Mouse (Mus musculus) left cerebral cortex, adult 8-10 months (tissue): ENCODE results near the gene Klra17. TPM values are rescaled to one million over a fixed set of nuclear protein-coding genes. Genes with fewer than 3 reads are reported as not detected.
"Not testable (repeated sequence)": the region's sequence is repeated elsewhere in the genome, so short reads cannot be mapped to it uniquely, and the experiment has no call there.

Experiments
- DNase-seq, 2 experiments: peaks; one replicate each; pipeline ENCODE4 v3.0.0; 2022; ENCODE audit warnings: low spot score in 2 of 2
- total RNA-seq, 4 experiments: library from RNA; stranded (reverse); gene quantifications; 2 replicates each; pipeline ENCODE4 v1.2.4; 2022

The Klra17 gene
- not detected for total RNA-seq

GRCm38 (mm10) chr6:129876549-129876948 lies at the start of gene Klra17:
Gene Klra17 (minus strand): TSS chr6:129876672.
- no peak for DNase-seq

GRCm38 (mm10) chr6:129917476-129917946 lies 41.0 kb upstream of the Klra17 start, which contains the start of gene Klra5:
Gene Klra5 (minus strand): TSS chr6:129917650.
- not testable (repeated sequence) for DNase-seq

- DNase-seq = no peak
Observed at GRCm38 (mm10) chr6:129916996-129917395, 40.5 kb upstream of the Klra17 start.

GRCm38 (mm10) chr6:129882525-129882924 lies 6.1 kb upstream of the Klra17 start:
- DNase-seq = no peak

- not testable (repeated sequence) for DNase-seq
Observed at GRCm38 (mm10) chr6:129862349-129862748, 14.1 kb downstream of the Klra17 start, which contains the start of gene Gm17631. Gene Gm17631 (plus strand): TSS chr6:129862649.

GRCm38 (mm10) chr6:129825559-129825958 lies 50.9 kb downstream of the Klra17 start:
- no peak for DNase-seq

GRCm38 (mm10) chr6:129824004-129824403 lies 52.5 kb downstream of the Klra17 start:
- no peak for DNase-seq

- no peak for DNase-seq
Observed at GRCm38 (mm10) chr6:129817731-129818130, 58.7 kb downstream of the Klra17 start.

GRCm38 (mm10) chr6:129784170-129784569 lies 92.3 kb downstream of the Klra17 start, which contains the start of gene Gm156:
Gene Gm156 (minus strand): TSS chr6:129784270.
- DNase-seq = not testable (repeated sequence)

Other genes starting within 250 kb of the Klra17 start
- not detected for gene Klrc3, start 233.3 kb downstream of the Klra17 start, total RNA-seq
- gene Klrc2, start 216.0 kb downstream of the Klra17 start, total RNA-seq = not detected
- gene Klrc1, start 197.7 kb downstream of the Klra17 start, total RNA-seq = not detected
- not detected for gene Klri1, start 159.5 kb downstream of the Klra17 start, total RNA-seq
- not detected for gene Klri2, start 136.2 kb downstream of the Klra17 start, total RNA-seq
- gene Gm156, start 92.4 kb downstream of the Klra17 start, total RNA-seq = not detected
- not detected for gene Gm17631, start 14.0 kb downstream of the Klra17 start, total RNA-seq
- not detected for gene Klra5, start 41.0 kb upstream of the Klra17 start, total RNA-seq
- not detected for gene Klra6, start 150.3 kb upstream of the Klra17 start, total RNA-seq
- gene Klra4, start 190.6 kb upstream of the Klra17 start, total RNA-seq = not detected